Mouse (Mus musculus) ES-E14 (cell line): ENCODE data around the gene Stmn1. TPM values are rescaled to one million over a fixed set of nuclear protein-coding genes. Genes with fewer than 3 reads are reported as not detected.

Experiments
- DNase-seq: peaks from one replicate; pipeline ENCODE4 v3.0.0-alpha.2; 2013; ENCODE audit warnings: low read depth, low spot score
- H3K27ac ChIP-seq: 2 replicates; pipeline ENCODE4 v1.5.1; 2012; ENCODE audit warnings: low read depth, mild to moderate bottlenecking, low read length, moderate library complexity, mixed read lengths; ENCODE audit not compliant: poor library complexity, insufficient read depth, severe bottlenecking
- H3K36me3 ChIP-seq: 2 replicates; pipeline ENCODE4 v1.6.1; 2012; ENCODE audit warnings: mild to moderate bottlenecking, low read length, moderate library complexity, mixed read lengths; ENCODE audit not compliant: control insufficient read depth, poor library complexity, insufficient read depth, severe bottlenecking
- H3K4me1 ChIP-seq, 2 experiments: fragments of 150-350 bp in 1 of 2; sonication (generic) in 1 of 2; 2 replicates each; pipeline ENCODE4 v1.6.1; 2012; ENCODE audit warnings: low read length in 2 of 2, mild to moderate bottlenecking in 1 of 2, mixed read lengths in 1 of 2; ENCODE audit not compliant: control insufficient read depth in 2 of 2, insufficient read depth in 2 of 2, poor library complexity in 1 of 2
- H3K4me3 ChIP-seq, 2 experiments: fragments of 150-350 bp in 1 of 2; sonication (generic) in 1 of 2; 2 replicates each; pipeline ENCODE4 v1.5.1; 2012; ENCODE audit warnings: low read length in 2 of 2, low read depth in 1 of 2, mild to moderate bottlenecking in 1 of 2, mixed read lengths in 1 of 2; ENCODE audit not compliant: insufficient read depth in 1 of 2, poor library complexity in 1 of 2, severe bottlenecking in 1 of 2
- H3K9ac ChIP-seq: 2 replicates; pipeline ENCODE4 v1.6.1; 2012; ENCODE audit warnings: low read depth, mild to moderate bottlenecking, low read length, mixed read lengths; ENCODE audit not compliant: poor library complexity, insufficient read depth, severe bottlenecking
- H3K9me3 ChIP-seq: fragments of 150-350 bp; sonication (generic); 2 replicates; pipeline ENCODE4 v1.6.1; 2012; ENCODE audit warnings: low read depth, mild to moderate bottlenecking, low read length; ENCODE audit not compliant: control insufficient read depth, insufficient read depth
- CHD2 ChIP-seq: IDR thresholded peaks from 2 replicates; pipeline ENCODE4 v1.6.1; 2014; ENCODE audit warnings: mild to moderate bottlenecking, low read depth, low read length, inconsistent platforms
- HCFC1 ChIP-seq: IDR thresholded peaks from 2 replicates; pipeline ENCODE4 v1.6.1; 2012; ENCODE audit warnings: low read length, inconsistent platforms, borderline replicate concordance; ENCODE audit not compliant: insufficient read depth
- MAFK ChIP-seq: IDR thresholded peaks from 2 replicates; pipeline ENCODE4 v1.6.1; 2014; ENCODE audit warnings: mild to moderate bottlenecking, low read depth, low read length, inconsistent platforms; ENCODE audit not compliant: insufficient read depth
- ZC3H11A ChIP-seq: IDR thresholded peaks from 2 replicates; pipeline ENCODE4 v1.6.1; 2012; ENCODE audit warnings: low read depth, mild to moderate bottlenecking, inconsistent platforms, low read length, borderline replicate concordance
- ZNF384 ChIP-seq: IDR thresholded peaks from 2 replicates; pipeline ENCODE4 v1.6.1; 2012; ENCODE audit warnings: low read depth, low read length, inconsistent platforms
- in situ Hi-C, 2 experiments: fragments of 600-800 bp; cut with MboI; formaldehyde crosslinking; loops; one replicate each; pipeline ENCODE4 v1.15.1; 2025; ENCODE audit warnings: low sequenced_read_pairs in 2 of 2, inconsistent platforms in 1 of 2; ENCODE audit not compliant: unreplicated experiment in 2 of 2
- total RNA-seq: library from RNA; depleted of rRNA; stranded (reverse); fragments of 300-350 nt; gene quantifications from 2 replicates; pipeline ENCODE4 v1.2.3, GENCODE M21; 2012

Gene Stmn1
- total RNA-seq, 1 experiment: 361 TPM

DNA sequence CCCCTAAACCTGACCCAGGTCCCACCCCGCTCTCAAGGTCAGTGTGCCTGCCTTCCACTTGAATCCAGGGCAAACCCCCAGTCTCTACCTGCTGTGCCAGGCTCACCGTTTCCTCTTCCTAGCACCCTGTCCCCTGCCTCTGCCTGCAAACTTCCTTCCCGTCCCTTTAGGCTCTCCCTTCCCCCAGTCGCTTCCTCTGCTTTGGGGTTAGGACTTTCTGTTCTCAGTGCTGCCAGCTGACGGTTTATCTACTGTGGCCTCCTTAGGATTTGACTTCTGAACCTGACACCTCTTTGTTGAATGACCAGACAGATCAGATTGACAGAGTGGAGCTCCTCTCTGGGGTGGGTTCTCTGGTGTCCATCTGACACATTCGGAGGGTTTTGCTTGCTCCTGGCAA, 12.8 kb upstream of the Stmn1 start:
- DNase-seq: no peak
- H3K36me3 ChIP-seq: no peaks in the 10 kb centered on the region
- in situ Hi-C loops: no loop called here
- no peak overlapping the region for H3K9ac ChIP-seq
- no peak overlapping the region for H3K27ac ChIP-seq
- TF ChIP-seq ZC3H11A (no peak), MAFK (no peak), HCFC1 (no peak), ZNF384 (no peak), CHD2 (no peak)
- no peak overlapping the region for H3K4me3 ChIP-seq
- peaks cover 14 to 22% of the 10 kb centered on the region in 2 experiments for H3K4me1 ChIP-seq
- no peaks in the 10 kb centered on the region for H3K9me3 ChIP-seq

DNA sequence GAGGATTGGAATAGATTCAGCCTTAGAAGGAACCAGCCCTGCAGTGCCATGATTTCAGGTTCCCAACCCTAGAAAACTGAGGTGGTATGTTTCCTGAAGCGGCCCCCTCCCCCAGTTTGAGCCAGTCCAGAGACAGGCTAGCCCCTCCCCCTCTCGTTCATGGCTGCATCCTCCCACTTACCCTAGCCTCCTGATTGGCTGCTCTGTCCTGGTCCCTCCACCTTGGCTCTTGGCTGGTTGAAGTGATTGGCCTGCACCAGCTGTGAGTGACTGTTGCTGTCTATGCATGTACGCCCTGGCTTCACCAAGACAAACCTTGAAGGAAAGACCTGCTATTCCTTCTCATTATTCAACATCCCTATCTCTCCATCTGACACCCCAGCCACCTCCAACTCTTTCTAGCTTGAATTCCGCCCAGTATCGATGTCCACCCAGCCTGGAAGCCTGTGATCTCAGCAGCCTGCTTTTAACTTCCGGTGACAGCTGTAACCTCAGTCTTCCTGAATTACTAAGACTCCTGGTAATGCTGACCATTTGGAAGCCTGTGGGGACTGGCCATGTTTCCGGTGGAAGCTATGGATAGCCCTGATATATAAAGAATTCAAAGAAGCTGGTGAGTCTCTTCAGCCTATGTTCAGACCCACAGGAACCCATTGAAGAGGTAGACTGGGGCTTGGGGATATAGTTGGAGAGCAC, 10.8 kb upstream of the Stmn1 start:
- no peak for TF ChIP-seq CHD2
- TF ChIP-seq ZC3H11A: no peak
- TF ChIP-seq HCFC1: no peak; the same call in 1 of the 2 replicates
- peaks cover 12 to 24% of the 10 kb centered on the region in 2 experiments for H3K4me1 ChIP-seq
- no peak for DNase-seq
- H3K27ac ChIP-seq: no peak overlapping the region
- in situ Hi-C loops: no loop called here
- no peak overlapping the region for H3K4me3 ChIP-seq
- H3K36me3 ChIP-seq: no peaks in the 10 kb centered on the region
- no peaks in the 10 kb centered on the region for H3K9me3 ChIP-seq
- H3K9ac ChIP-seq: no peak overlapping the region

GRCm38 (mm10) chr4:134458856-134459255, 9.3 kb upstream of the Stmn1 start:
- DNase-seq: no peak
- peaks cover 12 to 24% of the 10 kb centered on the region in 2 experiments for H3K4me1 ChIP-seq
- TF ChIP-seq HCFC1: no peak
- TF ChIP-seq ZC3H11A: no peak
- TF ChIP-seq ZNF384: no peak
- TF ChIP-seq MAFK: no peak
- TF ChIP-seq CHD2: no peak
- H3K27ac ChIP-seq: no peak overlapping the region
- no peak overlapping the region for H3K4me3 ChIP-seq
- no peaks in the 10 kb centered on the region for H3K36me3 ChIP-seq
- in situ Hi-C loops: no loop called here
- no peaks in the 10 kb centered on the region for H3K9me3 ChIP-seq
- H3K9ac ChIP-seq: no peak overlapping the region

DNA sequence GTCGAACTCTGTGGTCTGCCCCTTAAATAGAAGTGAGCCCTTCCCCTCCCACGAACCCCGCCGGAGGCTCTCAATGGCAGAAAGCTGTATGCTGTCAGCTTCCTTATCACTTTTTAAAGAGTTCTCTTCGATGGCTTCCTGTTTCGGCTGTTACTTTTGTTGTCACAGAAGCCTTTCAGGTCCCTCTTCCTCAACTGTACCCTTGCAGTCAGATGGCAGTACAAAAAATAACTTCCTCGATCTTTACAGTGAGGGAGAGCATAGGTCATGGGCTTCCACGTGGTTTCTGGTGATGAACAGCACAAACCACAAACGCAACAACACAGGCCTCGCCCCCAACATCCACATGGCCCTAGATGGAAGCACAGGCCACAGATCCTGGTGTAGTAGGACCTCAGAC, 7.8 kb upstream of the Stmn1 start:
- Histone ChIP-seq H3K4me3 (no peak overlapping the region), H3K36me3 (no peaks in the 10 kb centered on the region), H3K4me1 (peaks cover 9 to 18% of the 10 kb centered on the region in 2 experiments), H3K9ac (no peak overlapping the region), H3K27ac (no peak overlapping the region), H3K9me3 (no peaks in the 10 kb centered on the region)
- in situ Hi-C loops: no loop called here
- DNase-seq: no peak
- TF ChIP-seq HCFC1 (no peak), ZC3H11A (no peak)

DNA sequence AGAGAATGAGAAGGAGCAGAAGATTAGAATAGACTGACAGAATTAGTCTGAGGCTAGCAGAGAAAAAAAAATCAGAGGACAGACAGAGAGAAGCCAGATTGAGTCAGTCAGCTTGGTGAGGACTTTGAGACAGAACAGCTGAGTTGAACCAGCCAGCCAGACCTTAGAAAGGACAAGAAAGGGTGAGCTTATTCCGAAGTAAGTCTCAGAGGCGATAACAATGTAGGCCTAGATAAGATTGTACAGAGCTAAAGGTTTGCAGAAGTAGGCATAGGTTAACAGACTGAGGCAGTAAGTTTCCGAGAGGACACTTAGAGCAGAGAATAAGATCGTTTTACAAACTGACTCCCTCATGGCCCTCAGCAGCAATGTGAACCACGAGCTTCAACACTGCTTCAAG, 6.9 kb upstream of the Stmn1 start:
- in situ Hi-C loops: no loop called here
- H3K4me3 ChIP-seq: no peak overlapping the region
- TF ChIP-seq CHD2 (no peak), MAFK (no peak), HCFC1 (no peak), ZNF384 (no peak), ZC3H11A (no peak)
- DNase-seq: no peak
- no peak overlapping the region for H3K9ac ChIP-seq
- H3K4me1 ChIP-seq: peaks cover 9 to 19% of the 10 kb centered on the region in 2 experiments; a peak in 3 of 4 replicates
- no peaks in the 10 kb centered on the region for H3K36me3 ChIP-seq
- no peak overlapping the region for H3K27ac ChIP-seq
- H3K9me3 ChIP-seq: no peaks in the 10 kb centered on the region
